Mouse (Mus musculus) stomach, embryonic 15.5 days (tissue): ENCODE data around the gene Jph2. TPM values are rescaled to one million over a fixed set of nuclear protein-coding genes. Genes with fewer than 3 reads are reported as not detected.
A peak's percentile ranks its signal among the peaks of the same experiment; 100 is the strongest.

Experiments used
- ATAC-seq: fragments of 200-750 bp; cut with Nextera tagmentation; 2 replicates; pipeline ENCODE4 v1.8.0; 2017; ENCODE audit warnings: low read depth, moderate number of reproducible peaks, moderate TSS enrichment; ENCODE audit not compliant: insufficient read depth, low FRiP score
- H3K27ac ChIP-seq: fragments of 300-500 bp; sonication (generic); 2 replicates; pipeline ENCODE4 v1.5.1; 2015; ENCODE audit warnings: mild to moderate bottlenecking, inconsistent platforms
- H3K27me3 ChIP-seq: fragments of 300-500 bp; sonication (generic); replicated peaks from 2 replicates; pipeline ENCODE4 v1.6.1; 2015; ENCODE audit warnings: inconsistent platforms
- H3K36me3 ChIP-seq: fragments of 300-500 bp; sonication (generic); 2 replicates; pipeline ENCODE4 v1.6.1; 2015; ENCODE audit warnings: inconsistent platforms
- H3K4me1 ChIP-seq: fragments of 300-500 bp; sonication (generic); 2 replicates; pipeline ENCODE4 v1.6.1; 2015; ENCODE audit warnings: inconsistent platforms
- H3K4me2 ChIP-seq: fragments of 300-500 bp; sonication (generic); 2 replicates; pipeline ENCODE4 v1.6.1; 2015; ENCODE audit warnings: mild to moderate bottlenecking, inconsistent platforms
- H3K4me3 ChIP-seq: fragments of 300-500 bp; sonication (generic); replicated peaks from 2 replicates; pipeline ENCODE4 v1.5.1; 2015; ENCODE audit warnings: inconsistent platforms
- H3K9ac ChIP-seq: fragments of 300-500 bp; sonication (generic); 2 replicates; pipeline ENCODE4 v1.6.1; 2015; ENCODE audit warnings: inconsistent platforms
- H3K9me3 ChIP-seq: fragments of 300-500 bp; sonication (generic); 2 replicates; pipeline ENCODE4 v1.6.1; 2016; ENCODE audit warnings: inconsistent platforms
- WGBS: fragments of 180-500 bp; shearing (Covaris S2); methylation state at CpG from one replicate; pipeline ENCODE4 v1.1.7; 2015; 5-methylcytosine and 5-hydroxymethylcytosine counted together
- polyA plus RNA-seq: library from polyadenylated mRNA; unstranded; fragments of >200 nt; fragmentation: Nextera tagmentation; extraction: Ambion mirVana; gene quantifications from 2 replicates; pipeline ENCODE4 v1.2.1, GENCODE M21; 2015

The Jph2 gene
- polyA plus RNA-seq, 1 experiment from 2014 or later, result 12.7 TPM

- no peak overlapping the region for H3K9ac ChIP-seq
- no peak overlapping the region for H3K4me3 ChIP-seq
- H3K36me3 ChIP-seq, result no peaks in the 10 kb centered on the region
- no peaks in the 10 kb centered on the region for H3K9me3 ChIP-seq
- no peak overlapping the region for H3K4me2 ChIP-seq
- WGBS, result 72% methylated on average over 12 of the region's 12 CpGs
- H3K27ac ChIP-seq, result no peak overlapping the region
- H3K4me1 ChIP-seq, result peaks cover 4% of the 10 kb centered on the region; the same call in 1 of the 2 replicates
- peak; percentile 81; the same call in 1 of the 2 replicates for ATAC-seq
- H3K27me3 ChIP-seq, result no peaks in the 10 kb centered on the region
Observed at GRCm38 (mm10) chr2:163356113-163356840, 41.5 kb downstream of the Jph2 start.

- Histone ChIP-seq H3K4me2 (no peak overlapping the region), H3K27ac (no peak overlapping the region), H3K4me1 (peaks cover 4% of the 10 kb centered on the region; the same call in 1 of the 2 replicates), H3K4me3 (no peak overlapping the region), H3K27me3 (no peaks in the 10 kb centered on the region), H3K9ac (no peak overlapping the region), H3K9me3 (no peaks in the 10 kb centered on the region), H3K36me3 (no peaks in the 10 kb centered on the region)
- no peak for ATAC-seq
- WGBS, result 79% methylated on average over 8 of the region's 8 CpGs
Observed at GRCm38 (mm10) chr2:163355666-163356065, 42.1 kb downstream of the Jph2 start.

- peak; percentile 19; the same call in 1 of the 2 replicates for ATAC-seq
- Histone ChIP-seq H3K9me3 (no peaks in the 10 kb centered on the region), H3K27ac (peak overlapping the region; percentile 61; the same call in 1 of the 2 replicates), H3K4me2 (no peak overlapping the region), H3K4me1 (peaks cover 9% of the 10 kb centered on the region; the same call in 1 of the 2 replicates), H3K9ac (no peak overlapping the region), H3K4me3 (no peak overlapping the region), H3K36me3 (no peaks in the 10 kb centered on the region), H3K27me3 (no peaks in the 10 kb centered on the region)
- WGBS, result 10% methylated on average over 7 of the region's 7 CpGs
Observed at GRCm38 (mm10) chr2:163353731-163354130, 44.1 kb downstream of the Jph2 start.

GRCm38 (mm10) chr2:163350443-163350842 lies 47.4 kb downstream of the Jph2 start:
- peaks cover 9% of the 10 kb centered on the region; the same call in 1 of the 2 replicates for H3K4me1 ChIP-seq
- peak overlapping the region; percentile 85; the same call in 1 of the 2 replicates for H3K27ac ChIP-seq
- 48% methylated on average over 5 of the region's 5 CpGs for WGBS
- no peaks in the 10 kb centered on the region for H3K9me3 ChIP-seq
- H3K27me3 ChIP-seq, result no peaks in the 10 kb centered on the region
- no peak overlapping the region for H3K4me3 ChIP-seq
- H3K36me3 ChIP-seq, result no peaks in the 10 kb centered on the region
- ATAC-seq, result no peak
- no peak overlapping the region for H3K4me2 ChIP-seq
- no peak overlapping the region for H3K9ac ChIP-seq

GRCm38 (mm10) chr2:163349411-163349810 lies 48.4 kb downstream of the Jph2 start:
- H3K4me1 ChIP-seq, result peaks cover 9% of the 10 kb centered on the region; the same call in 1 of the 2 replicates
- 43% methylated on average over 9 of the region's 9 CpGs for WGBS
- H3K27ac ChIP-seq, result peak overlapping the region; percentile 85
- ATAC-seq, result no peak
- no peak overlapping the region for H3K4me3 ChIP-seq
- no peaks in the 10 kb centered on the region for H3K36me3 ChIP-seq
- no peak overlapping the region for H3K9ac ChIP-seq
- H3K4me2 ChIP-seq, result no peak overlapping the region
- no peaks in the 10 kb centered on the region for H3K9me3 ChIP-seq
- H3K27me3 ChIP-seq, result no peaks in the 10 kb centered on the region

- Histone ChIP-seq H3K4me2 (no peak overlapping the region), H3K36me3 (no peaks in the 10 kb centered on the region), H3K9ac (no peak overlapping the region), H3K9me3 (no peaks in the 10 kb centered on the region), H3K27me3 (no peaks in the 10 kb centered on the region), H3K4me1 (peaks cover 6% of the 10 kb centered on the region; the same call in 1 of the 2 replicates), H3K4me3 (no peak overlapping the region), H3K27ac (peak overlapping the region; percentile 65; the same call in 1 of the 2 replicates)
- no peak for ATAC-seq
- WGBS, result 82% methylated on average over 7 of the region's 7 CpGs
Observed at GRCm38 (mm10) chr2:163348677-163349076, 49.1 kb downstream of the Jph2 start.

- Histone ChIP-seq H3K9ac (no peak overlapping the region), H3K4me1 (peaks cover 5% of the 10 kb centered on the region; the same call in 1 of the 2 replicates), H3K4me2 (no peak overlapping the region), H3K36me3 (no peaks in the 10 kb centered on the region), H3K9me3 (no peaks in the 10 kb centered on the region), H3K27me3 (no peaks in the 10 kb centered on the region), H3K4me3 (no peak overlapping the region), H3K27ac (no peak overlapping the region; the same call in 1 of the 2 replicates)
- ATAC-seq, result no peak
- WGBS, result 77% methylated on average over 8 of the region's 8 CpGs
Observed at GRCm38 (mm10) chr2:163347517-163348184, 50.1 kb downstream of the Jph2 start.

GRCm38 (mm10) chr2:163346497-163346896 lies 51.3 kb downstream of the Jph2 start:
- no peaks in the 10 kb centered on the region for H3K36me3 ChIP-seq
- no peak for ATAC-seq
- H3K9me3 ChIP-seq, result no peaks in the 10 kb centered on the region
- no peak overlapping the region for H3K4me2 ChIP-seq
- WGBS, result 72% methylated on average over 11 of the region's 11 CpGs
- no peak overlapping the region for H3K9ac ChIP-seq
- H3K27ac ChIP-seq, result no peak overlapping the region
- peaks cover under 1% of the 10 kb centered on the region; the same call in 1 of the 2 replicates for H3K27me3 ChIP-seq
- H3K4me3 ChIP-seq, result no peak overlapping the region
- H3K4me1 ChIP-seq, result peaks cover 5% of the 10 kb centered on the region; the same call in 1 of the 2 replicates

- WGBS, result 63% methylated on average over 13 of the region's 13 CpGs
- no peak for ATAC-seq
- no peak overlapping the region for H3K4me3 ChIP-seq
- H3K27ac ChIP-seq, result no peak overlapping the region
- no peak overlapping the region for H3K4me2 ChIP-seq
- H3K36me3 ChIP-seq, result no peaks in the 10 kb centered on the region
- peaks cover 5% of the 10 kb centered on the region; the same call in 1 of the 2 replicates for H3K4me1 ChIP-seq
- H3K9ac ChIP-seq, result no peak overlapping the region
- H3K9me3 ChIP-seq, result no peaks in the 10 kb centered on the region
- peaks cover 11% of the 10 kb centered on the region for H3K27me3 ChIP-seq
Observed at GRCm38 (mm10) chr2:163344976-163345660, 52.7 kb downstream of the Jph2 start.

GRCm38 (mm10) chr2:163343671-163344070 lies 54.1 kb downstream of the Jph2 start:
- no peak overlapping the region for H3K9ac ChIP-seq
- H3K4me1 ChIP-seq, result peaks cover 8% of the 10 kb centered on the region
- H3K36me3 ChIP-seq, result no peaks in the 10 kb centered on the region
- H3K4me2 ChIP-seq, result no peak overlapping the region
- no peak overlapping the region for H3K27ac ChIP-seq
- peaks cover 25% of the 10 kb centered on the region for H3K27me3 ChIP-seq
- no peak overlapping the region for H3K4me3 ChIP-seq
- H3K9me3 ChIP-seq, result no peaks in the 10 kb centered on the region
- ATAC-seq, result no peak
- 91% methylated on average over 4 of the region's 4 CpGs for WGBS

GRCm38 (mm10) chr2:163340263-163340662 lies 57.5 kb downstream of the Jph2 start:
- no peak for ATAC-seq
- peaks cover 45% of the 10 kb centered on the region for H3K27me3 ChIP-seq
- H3K27ac ChIP-seq, result no peak overlapping the region
- no peak overlapping the region for H3K4me3 ChIP-seq
- peaks cover 8% of the 10 kb centered on the region for H3K4me1 ChIP-seq
- no peaks in the 10 kb centered on the region for H3K36me3 ChIP-seq
- H3K9ac ChIP-seq, result no peak overlapping the region
- H3K4me2 ChIP-seq, result no peak overlapping the region
- 29% methylated on average over 9 of the region's 9 CpGs for WGBS
- H3K9me3 ChIP-seq, result no peaks in the 10 kb centered on the region
